Mouse (Mus musculus): ENCODE measurements around the gene Bad. TPM values are rescaled to one million over a fixed set of nuclear protein-coding genes. Genes with fewer than 3 reads are reported as not detected.

The Bad gene
- polyA plus RNA-seq, 1 experiment: 24.9 TPM

GRCm38 (mm10) chr19:6994002-6994401, 52.3 kb downstream of the Bad start:
- peaks cover 20% of the 10 kb centered on the region for H3K4me1 ChIP-seq (ENCODE audit: control insufficient read depth, insufficient read depth, insufficient read length)
- no peak overlapping the region for H3K4me3 ChIP-seq (ENCODE audit: extremely low read depth, insufficient read depth, insufficient read length)
- no peak for DNase-seq (ENCODE audit: low read depth in 1 of 2, low spot score in 2 of 2)
- peaks cover 5% of the 10 kb centered on the region for H3K36me3 ChIP-seq (ENCODE audit: control insufficient read depth, insufficient read depth, low read length)
- WGBS: 90% methylated on average over 8 of the region's 8 CpGs
- H3K27ac ChIP-seq (ENCODE audit: insufficient read depth, low read length): no peak overlapping the region
- H3K27me3 ChIP-seq (ENCODE audit: control insufficient read depth, insufficient read depth, low read length): no peaks in the 10 kb centered on the region
- TF ChIP-seq POLR2A (IDR thresholded peaks at IDR 0.05; ENCODE audit: low read depth, low read length) (no peak), CTCF (IDR thresholded peaks at IDR 0.05; ENCODE audit: extremely low read depth, insufficient read depth, insufficient read length, insufficient replicate concordance) (no peak)

DNA sequence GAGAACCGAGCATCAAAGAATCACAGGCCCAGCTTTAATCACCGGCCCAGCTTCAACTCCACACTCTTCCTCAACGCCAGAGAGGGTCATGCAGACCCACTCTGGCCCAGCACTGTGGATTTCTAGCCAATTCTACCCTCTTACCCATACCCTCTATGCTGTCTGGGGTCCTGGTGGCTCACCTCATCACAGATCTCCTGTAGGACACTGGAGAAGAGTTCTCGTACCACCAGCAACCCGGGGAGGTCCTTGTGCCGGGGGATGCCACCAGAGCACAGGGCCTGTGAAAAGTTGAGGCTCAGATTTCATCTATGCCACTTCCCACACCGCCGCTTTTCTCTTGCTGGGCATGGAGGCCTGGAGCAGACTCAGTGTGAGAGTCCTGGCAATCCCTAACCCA, 52.8 kb downstream of the Bad start:
- Histone ChIP-seq H3K27me3 (ENCODE audit: control insufficient read depth, insufficient read depth, low read length) (no peaks in the 10 kb centered on the region), H3K4me1 (ENCODE audit: control insufficient read depth, insufficient read depth, insufficient read length) (peaks cover 20% of the 10 kb centered on the region), H3K4me3 (ENCODE audit: extremely low read depth, insufficient read depth, insufficient read length) (no peak overlapping the region), H3K36me3 (ENCODE audit: control insufficient read depth, insufficient read depth, low read length) (peaks cover 10% of the 10 kb centered on the region), H3K27ac (ENCODE audit: insufficient read depth, low read length) (no peak overlapping the region)
- DNase-seq (ENCODE audit: low read depth in 1 of 2, low spot score in 2 of 2): no peak
- 92% methylated on average over 8 of the region's 8 CpGs for whole genome bisulfite sequencing
- TF ChIP-seq POLR2A (IDR thresholded peaks at IDR 0.05; ENCODE audit: low read depth, low read length) (no peak), CTCF (IDR thresholded peaks at IDR 0.05; ENCODE audit: extremely low read depth, insufficient read depth, insufficient read length, insufficient replicate concordance) (no peak)

DNA sequence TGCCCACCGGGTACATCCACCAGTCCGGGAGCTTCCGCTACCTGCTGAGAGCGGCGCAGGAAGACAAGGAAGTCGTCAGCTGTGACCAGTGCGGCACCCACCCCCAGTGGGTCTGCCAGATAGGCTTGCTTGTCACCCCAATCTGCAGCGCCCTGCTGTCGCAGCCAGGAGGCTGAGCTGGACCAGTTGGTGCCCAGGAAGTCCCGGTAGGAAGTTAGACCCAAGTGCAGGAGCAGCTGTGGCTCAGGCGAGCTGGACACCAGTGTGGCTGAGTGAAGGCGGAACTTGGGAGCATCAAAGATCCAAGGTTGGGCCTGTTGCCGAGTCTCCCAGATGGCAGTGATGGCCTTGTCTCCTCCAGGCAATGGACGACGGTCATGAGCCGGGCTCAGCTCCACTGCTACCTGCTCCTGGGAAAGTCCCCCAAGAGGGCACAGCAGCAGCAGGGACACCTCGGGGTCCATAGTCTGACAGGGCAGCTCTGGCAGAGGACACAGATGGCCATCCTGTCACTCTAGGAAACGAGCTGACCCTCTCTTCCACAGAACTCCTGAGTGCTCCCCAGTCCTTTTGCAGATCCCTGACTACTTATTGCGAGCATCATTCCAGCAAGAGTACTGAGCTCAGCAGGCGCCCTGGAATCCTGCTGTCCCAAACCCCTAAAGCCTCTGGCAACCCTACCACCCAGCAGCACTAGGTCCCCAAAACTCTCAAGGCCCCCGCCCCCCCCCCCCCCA, 53.8 kb downstream of the Bad start:
- peaks cover 20% of the 10 kb centered on the region for H3K4me1 ChIP-seq (ENCODE audit: control insufficient read depth, insufficient read depth, insufficient read length)
- no peak overlapping the region; the same call in 1 of the 2 replicates for H3K27ac ChIP-seq (ENCODE audit: insufficient read depth, low read length)
- H3K36me3 ChIP-seq (ENCODE audit: control insufficient read depth, insufficient read depth, low read length): peaks cover 18% of the 10 kb centered on the region
- DNase-seq (ENCODE audit: low read depth in 1 of 2, low spot score in 2 of 2): no peak
- no peaks in the 10 kb centered on the region for H3K27me3 ChIP-seq (ENCODE audit: control insufficient read depth, insufficient read depth, low read length)
- TF ChIP-seq CTCF (IDR thresholded peaks at IDR 0.05; ENCODE audit: extremely low read depth, insufficient read depth, insufficient read length, insufficient replicate concordance): no peak
- TF ChIP-seq POLR2A (IDR thresholded peaks at IDR 0.05; ENCODE audit: low read depth, low read length): no peak
- WGBS: 55% methylated on average over 20 of the region's 21 CpGs
- peak overlapping the region; percentile 62 for H3K4me3 ChIP-seq (ENCODE audit: extremely low read depth, insufficient read depth, insufficient read length)

DNA sequence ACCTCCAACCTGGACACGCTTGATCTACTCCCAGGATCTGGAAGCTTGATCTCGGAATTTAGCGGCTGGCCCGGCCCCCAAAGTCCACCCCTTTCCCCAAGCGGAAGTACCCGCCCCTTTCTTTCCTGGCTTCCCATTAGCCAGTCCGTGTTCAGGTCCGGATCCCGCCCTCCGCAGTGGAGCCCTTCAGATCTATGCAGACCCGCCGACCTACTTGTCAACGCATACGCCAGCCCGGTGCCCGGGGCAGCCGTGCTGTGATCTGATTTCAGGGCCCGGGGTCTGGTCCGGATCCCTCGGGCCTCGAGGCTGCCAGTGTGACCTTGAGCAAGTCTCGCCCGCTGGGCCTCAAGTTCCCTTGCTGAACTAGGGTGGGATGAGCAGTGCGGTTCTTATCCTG, 54.3 kb downstream of the Bad start, which contains the start of the genes Nudt22 and Trpt1:
Gene Nudt22 (minus strand): TSS at position 112 of the 400 bp plus-strand sequence.
Gene Trpt1 (plus strand): TSS at position 126 of the 400 bp plus-strand sequence.
- H3K27ac ChIP-seq (ENCODE audit: insufficient read depth, low read length): peak within 1 kb of the TSS; percentile 39
- TF ChIP-seq POLR2A (IDR thresholded peaks at IDR 0.05; ENCODE audit: low read depth, low read length) (no peak), CTCF (IDR thresholded peaks at IDR 0.05; ENCODE audit: extremely low read depth, insufficient read depth, insufficient read length, insufficient replicate concordance) (no peak)
- peaks cover 20% of the 10 kb centered on the region for H3K36me3 ChIP-seq (ENCODE audit: control insufficient read depth, insufficient read depth, low read length)
- peaks cover 20% of the 10 kb centered on the region for H3K4me1 ChIP-seq (ENCODE audit: control insufficient read depth, insufficient read depth, insufficient read length)
- WGBS: 2% methylated on average over 24 of the region's 24 CpGs
- peak in 1 of 2 experiments; percentile 57 for DNase-seq (ENCODE audit: low read depth in 1 of 2, low spot score in 2 of 2)
- H3K4me3 ChIP-seq (ENCODE audit: extremely low read depth, insufficient read depth, insufficient read length): peak within 1 kb of the TSS; percentile 62
- no peaks in the 10 kb centered on the region for H3K27me3 ChIP-seq (ENCODE audit: control insufficient read depth, insufficient read depth, low read length)

DNA sequence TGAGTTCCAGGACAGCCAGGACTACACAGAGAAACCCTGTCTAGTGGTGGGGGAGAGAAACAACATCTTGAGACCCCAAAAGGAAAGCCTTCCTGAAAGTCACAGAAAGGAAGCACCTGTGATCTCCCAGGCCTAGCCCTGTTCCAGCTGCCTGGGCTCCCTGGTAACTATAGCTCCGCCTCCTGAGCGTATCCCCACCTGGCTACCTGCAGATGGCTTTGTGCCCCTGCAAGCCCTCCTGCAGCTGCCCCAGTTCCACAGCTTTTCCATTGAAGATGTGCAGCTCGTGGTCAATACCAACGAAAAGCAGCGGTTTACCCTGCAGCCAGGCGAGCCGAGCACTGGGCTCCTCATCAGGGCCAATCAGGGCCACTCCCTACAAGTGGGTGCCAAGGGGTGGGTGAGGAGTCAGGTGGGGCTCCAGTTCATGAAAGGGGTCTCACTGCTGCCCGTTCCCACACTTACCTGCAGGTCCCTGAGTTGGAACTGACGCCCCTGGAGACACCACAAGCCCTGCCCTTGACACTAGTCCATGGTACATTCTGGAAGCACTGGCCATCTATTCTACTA, 56.1 kb downstream of the Bad start:
- DNase-seq (ENCODE audit: low read depth in 1 of 2, low spot score in 2 of 2): no peak
- no peak overlapping the region for H3K4me3 ChIP-seq (ENCODE audit: extremely low read depth, insufficient read depth, insufficient read length)
- 74% methylated on average over 9 of the region's 9 CpGs for WGBS
- peaks cover 20% of the 10 kb centered on the region for H3K4me1 ChIP-seq (ENCODE audit: control insufficient read depth, insufficient read depth, insufficient read length)
- no peak overlapping the region for H3K27ac ChIP-seq (ENCODE audit: insufficient read depth, low read length)
- H3K27me3 ChIP-seq (ENCODE audit: control insufficient read depth, insufficient read depth, low read length): no peaks in the 10 kb centered on the region
- TF ChIP-seq CTCF (IDR thresholded peaks at IDR 0.05; ENCODE audit: extremely low read depth, insufficient read depth, insufficient read length, insufficient replicate concordance) (no peak), POLR2A (IDR thresholded peaks at IDR 0.05; ENCODE audit: low read depth, low read length) (no peak)
- H3K36me3 ChIP-seq (ENCODE audit: control insufficient read depth, insufficient read depth, low read length): peaks cover 35% of the 10 kb centered on the region

- no peaks in the 10 kb centered on the region for H3K27me3 ChIP-seq (ENCODE audit: control insufficient read depth, insufficient read depth, low read length)
- peaks cover 46% of the 10 kb centered on the region for H3K36me3 ChIP-seq (ENCODE audit: control insufficient read depth, insufficient read depth, low read length)
- DNase-seq (ENCODE audit: low read depth in 1 of 2, low spot score in 2 of 2): no peak
- H3K4me1 ChIP-seq (ENCODE audit: control insufficient read depth, insufficient read depth, insufficient read length): peaks cover 15% of the 10 kb centered on the region
- H3K4me3 ChIP-seq (ENCODE audit: extremely low read depth, insufficient read depth, insufficient read length): no peak overlapping the region
- WGBS: 93% methylated on average over 19 of the region's 19 CpGs
- no peak overlapping the region for H3K27ac ChIP-seq (ENCODE audit: insufficient read depth, low read length)
- TF ChIP-seq POLR2A (IDR thresholded peaks at IDR 0.05; ENCODE audit: low read depth, low read length): no peak
- TF ChIP-seq CTCF (IDR thresholded peaks at IDR 0.05; ENCODE audit: extremely low read depth, insufficient read depth, insufficient read length, insufficient replicate concordance): no peak
Measured at GRCm38 (mm10) chr19:6999360-7000063, 57.9 kb downstream of the Bad start.

Other genes with a start within 250 kb of the Bad start
- gene Rps6ka4, start 101.2 kb upstream of the Bad start, polyA plus RNA-seq (2012; rRNA removed): 26.7 and 31.8 TPM in 2 replicates
- 82.5 and 106 TPM in 2 replicates for gene Ccdc88b, start 83.7 kb upstream of the Bad start, polyA plus RNA-seq (2012; rRNA removed)
- gene Trmt112, start 32.2 kb upstream of the Bad start, polyA plus RNA-seq (2012; rRNA removed): 135 and 150 TPM in 2 replicates
- 54.6 and 59.4 TPM in 2 replicates for gene Prdx5, start 31.8 kb upstream of the Bad start, polyA plus RNA-seq (2012; rRNA removed)
- 48.4 and 53.7 TPM in 2 replicates for gene Esrra, start 20.0 kb upstream of the Bad start, polyA plus RNA-seq (2012; rRNA removed)
- 0.11 and 0.28 TPM in 2 replicates for gene Catsperz, start 16.5 kb upstream of the Bad start, polyA plus RNA-seq (2012; rRNA removed)
- 0.04 and 0.11 TPM in 2 replicates for gene Kcnk4, start 7.3 kb upstream of the Bad start, polyA plus RNA-seq (2012; rRNA removed)
- 54.6 and 61.7 TPM in 2 replicates for gene Gpr137, start 619 bp downstream of the Bad start, polyA plus RNA-seq (2012; rRNA removed)
- 69.0 and 82.5 TPM in 2 replicates for gene Ppp1r14b, start 33.1 kb downstream of the Bad start, polyA plus RNA-seq (2012; rRNA removed)
- gene Plcb3, start 34.6 kb downstream of the Bad start, polyA plus RNA-seq (2012; rRNA removed): 31.5 and 31.7 TPM in 2 replicates
- 22.1 and 26.2 TPM in 2 replicates for gene Fkbp2, start 38.6 kb downstream of the Bad start, polyA plus RNA-seq (2012; rRNA removed)
- 20.7 and 23.9 TPM in 2 replicates for gene Vegfb, start 45.8 kb downstream of the Bad start, polyA plus RNA-seq (2012; rRNA removed)
- gene Dnajc4, start 50.7 kb downstream of the Bad start, polyA plus RNA-seq (2012; rRNA removed): 24.1 and 25.3 TPM in 2 replicates
- 19.4 and 26.5 TPM in 2 replicates for gene Nudt22, start 54.3 kb downstream of the Bad start, polyA plus RNA-seq (2012; rRNA removed)
- 4.7 and 6.4 TPM in 2 replicates for gene Trpt1, start 54.3 kb downstream of the Bad start, polyA plus RNA-seq (2012; rRNA removed)
- 194 and 240 TPM in 2 replicates for gene Fermt3, start 77.6 kb downstream of the Bad start, polyA plus RNA-seq (2012; rRNA removed)
- gene Stip1, start 98.1 kb downstream of the Bad start, polyA plus RNA-seq (2012; rRNA removed): 27.4 and 31.3 TPM in 2 replicates
- gene Macrod1, start 114.9 kb downstream of the Bad start, polyA plus RNA-seq (2012; rRNA removed): 13.4 and 17.9 TPM in 2 replicates
- 0.14 and 0.16 TPM in 2 replicates for gene Flrt1, start 163.9 kb downstream of the Bad start, polyA plus RNA-seq (2012; rRNA removed)